Mouse (Mus musculus): ENCODE results near the gene Pla2g12b.

Gene Pla2g12b

GRCm38 (mm10) chr10:59416623-59417022 lies 13.2 kb downstream of the Pla2g12b start:
- no peak for DNase-seq

GRCm38 (mm10) chr10:59419516-59419915 lies 16.1 kb downstream of the Pla2g12b start:
- no peak for DNase-seq

- DNase-seq: no peak
Observed at GRCm38 (mm10) chr10:59424453-59424852, 21.0 kb downstream of the Pla2g12b start.

GRCm38 (mm10) chr10:59425369-59425768 lies 21.9 kb downstream of the Pla2g12b start:
- DNase-seq: peak; percentile 83

- no peak for DNase-seq
Observed at GRCm38 (mm10) chr10:59426371-59426770, 22.9 kb downstream of the Pla2g12b start.

- DNase-seq: no peak
Observed at GRCm38 (mm10) chr10:59429448-59430135, 26.1 kb downstream of the Pla2g12b start.

- no peak for DNase-seq
Observed at GRCm38 (mm10) chr10:59430701-59431218, 27.3 kb downstream of the Pla2g12b start.

GRCm38 (mm10) chr10:59435746-59436145 lies 32.3 kb downstream of the Pla2g12b start:
- DNase-seq: no peak

GRCm38 (mm10) chr10:59438651-59439050 lies 35.2 kb downstream of the Pla2g12b start:
- no peak for DNase-seq

- peak; percentile 74 for DNase-seq
Observed at GRCm38 (mm10) chr10:59439508-59439931, 36.1 kb downstream of the Pla2g12b start.

GRCm38 (mm10) chr10:59440177-59440576 lies 36.7 kb downstream of the Pla2g12b start:
- no peak for DNase-seq

- no peak for DNase-seq
Observed at GRCm38 (mm10) chr10:59441735-59442134, 38.3 kb downstream of the Pla2g12b start, which contains the start of gene Oit3. Gene Oit3, minus strand, starts transcription at chr10:59441778.

- DNase-seq: peak; percentile 56
Observed at GRCm38 (mm10) chr10:59443212-59443611, 39.8 kb downstream of the Pla2g12b start.

- no peak for DNase-seq
Observed at GRCm38 (mm10) chr10:59444106-59444505, 40.6 kb downstream of the Pla2g12b start.

- DNase-seq: no peak
Observed at GRCm38 (mm10) chr10:59444635-59445034, 41.2 kb downstream of the Pla2g12b start.

GRCm38 (mm10) chr10:59446911-59447437 lies 43.5 kb downstream of the Pla2g12b start:
- DNase-seq: no peak

- no peak for DNase-seq
Observed at GRCm38 (mm10) chr10:59447546-59447945, 44.1 kb downstream of the Pla2g12b start.

- DNase-seq: peak; percentile 46
Observed at GRCm38 (mm10) chr10:59451839-59452238, 48.4 kb downstream of the Pla2g12b start.

- DNase-seq: no peak
Observed at GRCm38 (mm10) chr10:59454631-59455030, 51.2 kb downstream of the Pla2g12b start.

GRCm38 (mm10) chr10:59459767-59460166 lies 56.3 kb downstream of the Pla2g12b start:
- DNase-seq: no peak

GRCm38 (mm10) chr10:59462307-59462706 lies 58.8 kb downstream of the Pla2g12b start:
- DNase-seq: no peak

- no peak for DNase-seq
Observed at GRCm38 (mm10) chr10:59465546-59465945, 62.1 kb downstream of the Pla2g12b start.

- DNase-seq: no peak
Observed at GRCm38 (mm10) chr10:59466626-59467025, 63.2 kb downstream of the Pla2g12b start.

GRCm38 (mm10) chr10:59467297-59467696 lies 63.8 kb downstream of the Pla2g12b start:
- DNase-seq: no peak
